Mouse (Mus musculus) c-Kit-positive CD71-negative TER-119-negative erythroid progenitor cells, embryonic 14.5 days (primary cell): ENCODE data around the gene Gm10643.
A peak's percentile ranks its signal among the peaks of the same experiment; 100 is the strongest.

Experiments
- DNase-seq: peaks from one replicate; pipeline ENCODE4 v3.0.0-alpha.2; 2013; ENCODE audit warnings: low read depth

The Gm10643 gene

DNA sequence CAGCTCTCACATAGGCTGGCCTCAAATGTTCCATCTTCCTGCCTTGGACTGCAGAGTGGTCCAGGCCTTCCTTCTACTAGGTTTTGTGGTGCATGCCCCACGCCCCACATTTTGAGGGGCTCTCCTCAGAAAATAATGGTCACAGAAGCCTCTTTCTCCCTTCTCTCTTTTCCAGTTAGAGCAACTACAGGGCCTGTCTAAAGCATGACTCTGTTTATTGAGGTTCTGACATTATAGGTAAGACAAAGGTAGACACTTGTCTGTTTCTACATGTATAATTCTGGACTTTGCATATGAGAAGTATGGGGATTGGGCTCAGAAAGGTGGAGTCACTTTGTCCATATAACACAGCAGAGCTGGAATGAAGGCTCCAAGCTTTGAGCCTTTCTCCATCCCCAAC lies at the start of gene Gm10643:
Gene Gm10643, minus strand, starts transcription at position 101 of the 400 bp plus-strand sequence.
- no peak for DNase-seq

- DNase-seq: no peak
Observed at GRCm38 (mm10) chr8:84106216-84107040, 41.5 kb upstream of the Gm10643 start.

DNA sequence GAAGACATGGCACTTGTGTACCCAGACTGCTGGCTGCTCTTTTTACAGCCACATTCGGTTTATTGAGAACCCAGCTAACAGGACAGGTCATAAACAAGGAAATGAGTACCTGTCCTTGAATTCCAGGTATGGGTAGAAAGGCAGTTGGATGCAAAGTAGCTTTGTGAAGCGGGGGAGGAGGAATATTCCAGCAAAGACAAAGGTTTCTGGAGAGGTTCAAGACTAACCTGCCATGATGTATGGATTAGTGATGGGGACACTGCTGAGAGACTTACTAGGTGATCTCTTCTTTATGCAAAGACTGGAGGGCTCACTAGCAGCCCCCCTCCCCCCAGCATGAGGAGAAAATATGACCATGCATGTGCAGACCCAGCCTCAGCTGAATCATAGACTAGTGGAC lies 40.7 kb upstream of the Gm10643 start:
- no peak for DNase-seq

GRCm38 (mm10) chr8:84104697-84105609 lies 40.0 kb upstream of the Gm10643 start, which contains the start of gene Dcaf15:
Gene Dcaf15 (minus strand): TSS chr8:84104768.
- peak; percentile 99 for DNase-seq

GRCm38 (mm10) chr8:84104221-84104620 lies 39.3 kb upstream of the Gm10643 start:
- DNase-seq: peak; percentile 53

GRCm38 (mm10) chr8:84103601-84104000 lies 38.7 kb upstream of the Gm10643 start:
- DNase-seq: no peak

GRCm38 (mm10) chr8:84101476-84102270 lies 36.7 kb upstream of the Gm10643 start:
- DNase-seq: no peak

DNA sequence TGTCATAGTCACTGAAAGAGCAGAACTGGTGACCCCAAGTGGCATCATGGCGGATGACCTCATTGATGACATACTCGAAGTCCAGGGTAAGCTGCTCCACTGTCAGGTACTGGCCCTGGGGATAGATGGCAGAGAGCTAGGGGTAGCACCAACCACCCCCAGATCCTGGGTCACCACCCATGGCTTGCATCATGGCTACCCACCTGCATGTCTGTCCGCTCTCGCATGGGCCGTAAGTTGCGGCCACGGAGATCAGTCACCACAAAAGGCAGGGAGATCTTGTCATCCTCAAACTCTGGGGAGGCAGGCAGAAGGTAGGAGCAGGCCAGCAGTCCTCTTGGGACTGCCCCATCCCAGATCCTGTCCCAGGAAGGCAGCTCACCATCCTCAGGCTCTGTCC lies 33.4 kb upstream of the Gm10643 start:
- DNase-seq: no peak

DNA sequence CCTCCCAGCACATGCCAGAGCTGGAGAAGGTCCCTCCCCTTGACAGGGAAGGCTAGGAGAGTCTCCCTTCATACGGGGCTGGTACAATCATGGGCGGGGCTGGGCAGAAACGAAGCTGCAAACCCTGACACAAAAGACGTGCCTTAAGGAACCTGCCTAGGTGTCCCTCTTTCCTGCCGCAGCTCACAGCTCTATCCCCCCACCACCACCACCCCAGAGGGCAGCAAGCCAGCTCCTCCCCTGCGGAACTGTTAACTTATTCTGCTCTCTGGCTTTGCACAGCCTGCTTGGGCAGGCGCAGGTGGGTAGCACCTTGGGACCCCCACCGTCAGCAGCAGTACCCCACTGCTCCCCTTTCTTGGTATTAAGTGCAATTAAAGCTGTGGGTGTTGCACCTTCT lies 31.1 kb upstream of the Gm10643 start:
- DNase-seq: no peak

DNA sequence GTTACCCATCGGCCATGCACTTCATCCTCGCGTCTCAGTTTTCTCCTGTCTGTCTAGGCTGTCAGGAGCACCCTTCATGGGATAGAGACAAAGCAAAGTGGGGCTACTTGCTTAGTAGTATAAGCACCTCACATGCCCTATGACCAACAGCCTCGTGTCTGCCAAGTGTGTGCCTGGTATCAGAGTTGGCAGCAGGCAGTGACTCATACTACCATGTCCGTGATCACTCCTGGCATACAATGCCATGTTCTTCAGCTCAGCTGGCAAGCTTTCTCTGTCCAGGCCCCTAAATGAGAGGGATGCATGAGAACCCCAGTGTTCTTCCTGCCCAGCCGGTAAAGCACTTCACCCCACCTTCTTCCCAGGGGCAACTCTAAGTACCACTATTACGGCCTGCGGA lies 25.6 kb upstream of the Gm10643 start:
- no peak for DNase-seq

DNA sequence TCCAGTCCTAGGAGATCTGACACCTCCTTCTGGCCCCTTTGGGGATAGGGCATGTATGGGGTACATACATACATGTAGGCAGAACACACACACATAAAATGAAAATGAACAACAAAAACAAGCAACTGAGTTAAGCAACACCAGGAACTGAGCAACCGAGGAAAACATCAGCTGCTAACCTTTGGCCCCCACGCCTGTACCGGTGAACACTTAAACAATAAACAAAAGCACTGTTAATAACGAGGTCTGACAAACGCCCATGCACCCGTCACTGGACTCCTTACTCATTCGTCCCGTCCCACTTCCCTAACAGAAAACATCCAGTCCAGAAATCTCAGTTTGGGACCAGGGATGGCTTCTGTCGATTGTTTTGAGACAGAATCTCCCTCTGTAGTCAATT lies 24.3 kb upstream of the Gm10643 start:
- no peak for DNase-seq

DNA sequence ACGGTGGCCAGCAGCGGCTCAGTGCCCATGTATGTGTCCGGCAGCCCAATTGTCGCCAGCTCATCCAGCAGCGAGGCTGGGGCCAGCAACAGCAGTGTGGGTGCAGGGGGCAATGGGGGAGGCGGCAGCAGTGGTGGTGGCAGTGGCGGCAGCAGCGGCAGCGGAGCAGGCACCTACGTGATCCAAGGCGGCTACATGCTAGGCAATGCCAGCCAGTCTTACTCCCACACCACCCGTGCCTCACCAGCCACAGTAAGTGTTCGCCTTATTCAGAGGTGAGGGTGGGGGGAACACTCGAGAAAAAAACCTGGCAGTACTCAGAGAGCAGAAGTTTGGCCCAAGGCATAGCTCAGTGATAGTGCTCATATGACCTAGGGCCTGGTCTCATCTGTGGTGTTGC lies 22.9 kb upstream of the Gm10643 start:
- DNase-seq: no peak

DNA sequence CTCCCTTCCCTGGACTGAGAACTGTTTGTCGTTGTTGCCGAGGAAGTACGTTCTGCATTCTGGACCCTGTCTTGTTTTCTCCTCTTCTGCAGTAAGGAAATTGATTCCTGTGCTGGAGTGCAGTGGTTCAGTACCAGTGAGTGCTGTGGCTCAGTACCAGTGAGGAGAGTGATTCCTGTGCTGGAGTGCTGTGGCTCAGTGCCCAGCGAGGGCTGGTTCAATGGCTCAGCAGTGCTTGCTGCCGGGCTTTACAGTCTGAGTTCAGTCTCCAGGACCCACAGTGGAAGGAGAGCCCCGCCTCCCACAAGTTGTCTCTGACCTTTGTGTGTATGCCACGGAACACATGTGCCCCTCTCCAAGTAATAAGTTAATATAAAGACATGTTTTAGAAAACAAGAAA lies 22.2 kb upstream of the Gm10643 start:
- no peak for DNase-seq

- DNase-seq: no peak
Observed at GRCm38 (mm10) chr8:84084341-84085115, 19.6 kb upstream of the Gm10643 start.

DNA sequence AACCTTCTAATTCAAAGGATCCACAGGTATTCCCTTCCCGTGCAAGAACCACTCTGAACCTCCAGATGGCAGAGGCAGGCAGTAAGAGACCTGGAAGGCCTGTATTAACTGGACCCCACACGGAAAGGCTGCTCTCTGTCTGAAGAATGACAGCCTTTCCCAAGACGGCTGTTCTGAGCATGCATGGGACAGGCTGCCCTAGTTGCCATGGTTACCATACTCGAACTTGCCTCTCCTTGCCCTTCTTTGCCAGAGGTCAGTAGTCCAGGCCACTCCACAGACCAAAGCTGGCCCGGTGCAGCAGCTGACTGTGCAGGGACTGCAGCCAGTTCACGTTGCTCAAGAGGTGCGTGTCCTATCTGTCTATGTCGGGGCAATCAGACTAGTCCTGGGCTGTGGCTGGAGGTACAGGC lies 18.9 kb upstream of the Gm10643 start:
- no peak for DNase-seq

- DNase-seq: no peak
Observed at GRCm38 (mm10) chr8:84079206-84079605, 14.3 kb upstream of the Gm10643 start.

DNA sequence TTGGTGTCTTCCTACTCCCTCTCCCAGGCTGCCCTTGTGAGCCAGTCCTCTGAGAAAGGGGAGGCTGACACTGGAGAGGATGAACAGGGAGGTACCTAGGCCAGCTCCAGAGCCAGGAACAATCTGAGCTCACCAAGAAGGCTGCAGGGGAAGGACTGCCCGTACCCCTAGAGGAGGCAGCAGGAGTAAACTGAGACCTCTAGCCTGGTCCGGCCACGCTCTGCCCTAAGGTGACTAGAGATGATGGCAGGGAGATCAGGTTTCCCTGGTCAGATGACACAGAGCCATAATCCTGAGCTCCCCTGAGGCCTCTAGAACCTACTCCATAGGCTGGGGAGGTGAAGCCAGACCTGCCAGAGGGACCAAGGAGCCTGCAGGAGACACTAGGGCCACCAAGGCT lies 11.9 kb upstream of the Gm10643 start:
- DNase-seq: no peak

DNA sequence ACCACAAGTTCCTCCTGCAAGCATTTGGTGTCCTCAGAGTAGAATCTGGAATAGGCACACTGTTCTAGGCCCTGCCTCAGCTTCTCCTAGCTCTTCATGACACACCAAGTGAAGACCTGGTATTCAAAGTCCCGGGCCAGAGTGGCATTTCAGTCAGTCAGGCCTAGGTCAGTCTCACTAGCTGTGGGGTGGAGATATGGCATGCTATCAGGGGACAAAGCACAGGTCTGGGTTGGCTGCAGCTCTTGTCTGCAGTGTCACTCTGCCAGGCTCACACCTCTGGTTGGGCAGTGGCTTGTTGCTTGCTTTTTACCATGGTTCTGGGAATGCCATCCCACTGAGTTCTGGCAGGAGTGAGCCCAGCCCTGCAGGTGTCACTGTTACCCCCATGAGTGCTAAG lies 11.5 kb upstream of the Gm10643 start:
- no peak for DNase-seq

DNA sequence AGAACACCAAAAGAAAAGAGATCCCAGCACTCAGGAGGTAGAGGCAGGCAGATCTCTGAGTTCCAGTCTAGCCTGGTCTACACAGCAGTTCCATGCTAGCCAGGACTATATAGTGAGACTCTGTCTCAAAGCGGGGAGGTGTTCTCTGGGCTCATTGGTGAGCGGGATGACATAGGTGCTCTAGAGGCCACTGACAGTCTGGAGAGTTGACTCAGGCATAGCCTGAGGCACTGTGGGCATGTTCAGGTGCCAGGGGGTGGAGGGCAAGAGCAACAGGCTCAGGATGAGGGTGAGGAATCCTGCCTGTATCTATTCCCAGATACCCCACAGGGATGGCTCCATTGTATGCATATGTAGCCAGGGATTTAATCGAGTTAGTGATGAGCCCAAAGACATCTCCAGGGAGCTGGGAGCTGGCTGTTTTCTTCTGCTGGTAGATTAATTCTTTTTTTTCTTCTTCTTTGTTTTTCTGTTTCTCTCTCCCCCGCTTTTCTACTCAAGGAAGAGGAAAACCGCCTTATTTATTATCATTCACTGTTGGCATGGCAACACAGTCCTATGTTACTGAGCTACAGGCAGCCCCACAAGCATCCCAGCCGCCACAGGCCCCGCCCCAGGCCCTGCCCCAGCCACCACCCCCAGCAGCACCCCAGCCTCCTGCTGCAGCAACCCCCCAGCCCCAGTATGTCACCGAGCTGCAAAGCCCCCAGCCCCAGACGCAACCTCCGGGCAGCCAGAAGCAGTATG lies 8.5 kb upstream of the Gm10643 start:
- DNase-seq: no peak

DNA sequence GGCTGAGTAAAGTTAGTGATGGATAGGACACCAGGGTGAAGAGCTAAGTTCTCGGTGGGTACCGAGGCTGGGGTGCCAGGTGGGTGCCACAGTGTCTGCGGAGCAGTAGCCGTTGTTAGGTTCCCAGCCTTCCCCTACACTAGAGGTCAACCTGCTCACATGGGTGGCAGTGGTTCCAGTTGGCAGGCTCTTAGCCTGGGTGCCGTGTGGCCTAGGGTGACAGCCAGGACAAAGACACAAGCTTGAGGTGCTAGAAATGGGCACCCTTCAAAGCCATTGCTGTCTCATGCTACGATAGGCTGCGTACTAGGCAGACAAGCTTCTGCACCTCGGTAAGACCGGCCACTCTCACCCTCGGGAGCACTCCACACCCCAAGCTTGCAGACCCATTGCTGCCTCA lies 7.4 kb upstream of the Gm10643 start:
- no peak for DNase-seq

DNA sequence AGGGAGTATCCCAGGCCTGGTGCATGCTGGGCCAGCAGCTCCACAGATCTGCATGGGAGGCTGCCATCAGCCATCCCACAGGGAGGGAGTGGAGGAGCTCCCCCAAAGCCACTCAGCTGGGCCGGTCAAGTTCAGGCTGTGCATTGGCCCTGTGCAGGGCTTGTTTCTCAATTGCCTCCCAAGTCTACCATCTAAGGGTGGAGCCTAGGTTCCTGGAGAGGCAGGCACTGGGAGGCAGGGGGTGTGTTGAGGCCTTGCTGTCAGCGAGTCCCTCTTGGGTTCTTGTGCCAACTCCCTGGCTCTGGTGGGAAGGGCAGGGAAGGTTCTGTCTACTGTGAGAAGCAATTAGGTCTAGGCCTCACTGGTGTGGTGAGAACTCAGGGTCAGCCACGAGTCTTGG lies 7.0 kb upstream of the Gm10643 start:
- no peak for DNase-seq
